8 mouse cellular contexts compared by ENCODE assay signal in genomic region chr8:106870537-106871327, GRCm38 (mm10). TPM values are rescaled to one million over a fixed set of nuclear protein-coding genes. Genes with fewer than 3 reads are reported as not detected.
A peak's percentile ranks its signal among the peaks of the same experiment; 100 is the strongest.
DNase-seq lines count a peak whose midpoint lies in the region; ATAC-seq and TF ChIP-seq lines count a peak whose summit lies in the region.

No protein-coding gene starts in this region.

- peak overlapping the region; percentile 52 for H3K9ac ChIP-seq in intestine, embryonic 14.5 days (ENCODE audit: low read length)
- peak overlapping the region; percentile 72 for H3K9ac ChIP-seq in midbrain, embryonic 15.5 days
- peak overlapping the region; percentile 67 for H3K9ac ChIP-seq in stomach, postnatal 0 days (ENCODE audit: low read length)

- H3K27ac ChIP-seq in cortical plate, adult 2 months (ENCODE audit: insufficient read depth, low read length) = no peak overlapping the region
- H3K27ac ChIP-seq in intestine, embryonic 14.5 days (ENCODE audit: low read depth) = no peak overlapping the region
- peak overlapping the region; percentile 74 for H3K27ac ChIP-seq in midbrain, embryonic 15.5 days
- 0 out of 2 replicates have a peak overlapping the region, but pooled peaks have one; percentile 40 for H3K27ac ChIP-seq in stomach, postnatal 0 days (replicated peaks)

- ATAC-seq in cerebellum, adult (ENCODE audit: insufficient number of reproducible peaks, low FRiP score, low TSS enrichment) = peak; percentile 43; the same call in 1 of the 2 replicates
- ATAC-seq in intestine, embryonic 14.5 days (replicated peaks; ENCODE audit: low FRiP score, low TSS enrichment, low read depth) = peak; percentile 33; the same call in 1 of the 2 replicates
- peak; percentile 60 for ATAC-seq in midbrain, embryonic 15.5 days (replicated peaks)
- ATAC-seq in stomach, postnatal 0 days (ENCODE audit: low FRiP score, low TSS enrichment) = peak; percentile 65

- peak overlapping the region; percentile 100 for H3K4me2 ChIP-seq in intestine, embryonic 14.5 days (ENCODE audit: low read length)
- H3K4me2 ChIP-seq in midbrain, embryonic 15.5 days = peak overlapping the region; percentile 99
- peak overlapping the region; percentile 99 for H3K4me2 ChIP-seq in stomach, postnatal 0 days (replicated peaks; ENCODE audit: low read depth)

- TF ChIP-seq POLR2A in cortical plate, adult 2 months (IDR thresholded peaks at IDR 0.05; ENCODE audit: extremely low read depth, insufficient read depth, low read length) = no peak

- H3K4me3 ChIP-seq in cortical plate, adult 2 months (ENCODE audit: insufficient read depth, low read length) = peak overlapping the region; percentile 32
- peak overlapping the region; percentile 48 for H3K4me3 ChIP-seq in intestine, embryonic 14.5 days (ENCODE audit: low read depth, low read length)
- H3K4me3 ChIP-seq in midbrain, embryonic 15.5 days = peak overlapping the region; percentile 82
- peak overlapping the region; percentile 51 for H3K4me3 ChIP-seq in stomach, postnatal 0 days (ENCODE audit: low read depth, low read length)

- H3K36me3 ChIP-seq in intestine, embryonic 14.5 days (ENCODE audit: control insufficient read depth, insufficient read depth, low read length) = peaks cover 13% of the 10 kb centered on the region; the same call in 1 of the 2 replicates
- no peaks in the 10 kb centered on the region; the same call in 1 of the 2 replicates for H3K36me3 ChIP-seq in midbrain, embryonic 15.5 days (replicated peaks)
- H3K36me3 ChIP-seq in stomach, postnatal 0 days (ENCODE audit: control insufficient read depth, insufficient read depth, low read length) = no peaks in the 10 kb centered on the region; the same call in 1 of the 2 replicates

- peaks cover 46% of the 10 kb centered on the region for H3K27me3 ChIP-seq in intestine, embryonic 14.5 days (replicated peaks; ENCODE audit: control insufficient read depth, insufficient read depth, low read length)
- H3K27me3 ChIP-seq in midbrain, embryonic 15.5 days (replicated peaks) = peaks cover 26% of the 10 kb centered on the region
- H3K27me3 ChIP-seq in stomach, postnatal 0 days (ENCODE audit: control insufficient read depth, insufficient read depth, low read length) = no peaks in the 10 kb centered on the region

- H3K4me1 ChIP-seq in cortical plate, adult 2 months (ENCODE audit: control insufficient read depth, insufficient read depth, low read length) = no peaks in the 10 kb centered on the region
- peaks cover 20% of the 10 kb centered on the region for H3K4me1 ChIP-seq in intestine, embryonic 14.5 days (replicated peaks; ENCODE audit: control insufficient read depth, insufficient read depth, low read length)
- peaks cover 36% of the 10 kb centered on the region for H3K4me1 ChIP-seq in midbrain, embryonic 15.5 days
- peaks cover 9% of the 10 kb centered on the region for H3K4me1 ChIP-seq in stomach, postnatal 0 days (replicated peaks; ENCODE audit: control insufficient read depth, insufficient read depth)

- intact Hi-C loops in gastrocnemius, postnatal 14 days (cut with DNase I; ENCODE audit: low total_unique reads) = loop anchor here (2.0 kb wide), 1 partner anchor 50 kb away; no protein-coding TSS in a partner anchor

- no peak for TF ChIP-seq EP300 in stomach, postnatal 0 days (optimal IDR thresholded peaks at IDR 0.05)

- TF ChIP-seq CTCF in cortical plate, adult 2 months (IDR thresholded peaks at IDR 0.05; ENCODE audit: extremely low read depth, insufficient read depth, low read length) = 0 out of 2 replicates have a peak, but pooled peaks have one; percentile 2
- peak; percentile 61 for TF ChIP-seq CTCF in stomach, postnatal 0 days (IDR thresholded peaks at IDR 0.05; ENCODE audit: low read depth)

- under 1% methylated on average over 55 of the region's 63 CpGs for WGBS in intestine, embryonic 14.5 days
- WGBS in midbrain, embryonic 15.5 days = under 1% methylated on average over 61 of the region's 63 CpGs
- under 1% methylated on average over 50 of the region's 63 CpGs for WGBS in stomach, postnatal 0 days

- no peak for DNase-seq in cerebellum, adult 9-10 months
- peak; percentile 62 for DNase-seq in gastrocnemius, postnatal 14 days
- peak; percentile 78 for DNase-seq in intestine, embryonic 14.5 days (ENCODE audit: low spot score)
- peak; percentile 33 for DNase-seq in liver
- DNase-seq in stomach, postnatal 0 days (ENCODE audit: low spot score) = peak; percentile 71

- H3K9me3 ChIP-seq in intestine, embryonic 14.5 days (ENCODE audit: control insufficient read depth, low read length) = no peaks in the 10 kb centered on the region
- no peaks in the 10 kb centered on the region for H3K9me3 ChIP-seq in midbrain, embryonic 15.5 days
- H3K9me3 ChIP-seq in stomach, postnatal 0 days (ENCODE audit: control insufficient read depth, low read length) = no peaks in the 10 kb centered on the region

RNA-seq across cellular contexts. Expression of gene Has3, which starts 0.7 kb away (rescaled TPM):
- polyA plus RNA-seq in cortical plate, adult 2 months (2012; rRNA removed) = 0.92 and 0.98 TPM in 2 replicates
- total RNA-seq in gastrocnemius, postnatal 14 days (2021) = 1 to 10 TPM; 1.3 to 2.3 TPM
- polyA plus RNA-seq in intestine, embryonic 14.5 days (2014; fragmentation: Nextera tagmentation; extraction: Ambion mirVana) = 0.14 and 0.19 TPM in 2 replicates
- polyA plus RNA-seq in midbrain, embryonic 15.5 days (2015; fragmentation: Nextera tagmentation; extraction: Ambion mirVana) = 1.3 and 1.4 TPM in 2 replicates
- polyA plus RNA-seq in stomach, postnatal 0 days (2015; fragmentation: Nextera tagmentation; extraction: Ambion mirVana) = 0.28 and 0.40 TPM in 2 replicates

RNA-seq across cellular contexts. Expression of gene Utp4, which starts 22.7 kb away (rescaled TPM):
- polyA plus RNA-seq in cortical plate, adult 2 months (2012; rRNA removed) = 30.6 and 31.1 TPM in 2 replicates
- 10 to 100 TPM; 15.7 to 19.5 TPM for total RNA-seq in gastrocnemius, postnatal 14 days (2021)
- polyA plus RNA-seq in intestine, embryonic 14.5 days (2014; fragmentation: Nextera tagmentation; extraction: Ambion mirVana) = 79.6 and 85.4 TPM in 2 replicates
- 42.6 and 44.6 TPM in 2 replicates for polyA plus RNA-seq in midbrain, embryonic 15.5 days (2015; fragmentation: Nextera tagmentation; extraction: Ambion mirVana)
- 30.4 and 33.7 TPM in 2 replicates for polyA plus RNA-seq in stomach, postnatal 0 days (2015; fragmentation: Nextera tagmentation; extraction: Ambion mirVana)

Comparison
In these comparisons a context has a peak if more than half of its experiments do, and no peak if none do; other contexts are left out.
1. H3K27ac ChIP-seq: peak in midbrain, embryonic 15.5 days (single experiment) and stomach, postnatal 0 days (single experiment); none in cortical plate, adult 2 months (single experiment) and intestine, embryonic 14.5 days (single experiment).
2. H3K4me3 ChIP-seq: peak in every context shown above with its lines; median percentile 82 in midbrain, embryonic 15.5 days; 51 in stomach, postnatal 0 days; 48 in intestine, embryonic 14.5 days; 32 in cortical plate, adult 2 months.
3. Peak in every context shown above with its lines, with median percentiles within 50 percentile points of each other: ATAC-seq, H3K4me2 ChIP-seq and H3K9ac ChIP-seq.